Mouse (Mus musculus) testis, adult 2 months (tissue): ENCODE data around the gene Dnajc30. TPM values are rescaled to one million over a fixed set of nuclear protein-coding genes. Genes with fewer than 3 reads are reported as not detected.
A peak's percentile ranks its signal among the peaks of the same experiment; 100 is the strongest.

Source experiments
- H3K27ac ChIP-seq: fragments of 200-500 bp; 2 replicates; pipeline ENCODE4 v1.5.1; 2012; ENCODE audit warnings: low read depth, low read length; ENCODE audit not compliant: control insufficient read depth, insufficient read depth
- H3K27me3 ChIP-seq: fragments of 200-500 bp; 2 replicates; pipeline ENCODE4 v1.6.1; 2012; ENCODE audit warnings: mild to moderate bottlenecking, low read length, moderate library complexity; ENCODE audit not compliant: control insufficient read depth, insufficient read depth
- H3K36me3 ChIP-seq: fragments of 200-500 bp; 2 replicates; pipeline ENCODE4 v1.6.1; 2012; ENCODE audit warnings: mild to moderate bottlenecking, low read length; ENCODE audit not compliant: control insufficient read depth, insufficient read depth
- H3K4me1 ChIP-seq: fragments of 200-500 bp; 2 replicates; pipeline ENCODE4 v1.6.1; 2012; ENCODE audit warnings: low read length; ENCODE audit not compliant: control insufficient read depth, insufficient read depth
- H3K4me3 ChIP-seq: fragments of 200-500 bp; 2 replicates; pipeline ENCODE4 v1.5.1; 2012; ENCODE audit warnings: low read depth, mild to moderate bottlenecking, low read length, moderate library complexity, mixed read lengths; ENCODE audit not compliant: control insufficient read depth
- CTCF ChIP-seq: fragments of 200-500 bp; IDR thresholded peaks from 2 replicates; pipeline ENCODE4 v1.5.1; 2012; ENCODE audit warnings: low read depth, mild to moderate bottlenecking, inconsistent platforms, low read length, moderate library complexity; ENCODE audit not compliant: control insufficient read depth, insufficient read depth, insufficient replicate concordance
- POLR2A ChIP-seq: fragments of 200-500 bp; IDR thresholded peaks from 2 replicates; pipeline ENCODE4 v1.6.1; 2012; ENCODE audit warnings: low read depth, mild to moderate bottlenecking, inconsistent platforms, low read length, moderate library complexity; ENCODE audit not compliant: control insufficient read depth
- polyA plus RNA-seq: library from polyadenylated mRNA; depleted of rRNA; stranded (reverse); fragments of >200 nt; gene quantifications from 2 replicates; pipeline ENCODE4 v1.2.3, GENCODE M21; 2012; rRNA removed

The Dnajc30 gene
- 23.4 TPM in 2 replicates for polyA plus RNA-seq

- Histone ChIP-seq H3K4me3 (peak within 1 kb of the TSS; percentile 98), H3K36me3 (peaks cover 4% of the 10 kb centered on the region; the same call in 1 of the 2 replicates)
Observed at GRCm38 (mm10) chr5:135063629-135064381, at the start of gene Dnajc30. Dnajc30 (plus strand) TSS chr5:135064202.

GRCm38 (mm10) chr5:135015497-135015896 is 48.5 kb upstream of the Dnajc30 start:
- Histone ChIP-seq H3K36me3 (no peaks in the 10 kb centered on the region), H3K4me3 (no peak overlapping the region), H3K27me3 (no peaks in the 10 kb centered on the region), H3K4me1 (no peaks in the 10 kb centered on the region; the same call in none of the 2 replicates), H3K27ac (no peak overlapping the region)
- peak; percentile 99 for TF ChIP-seq CTCF
- no peak for TF ChIP-seq POLR2A

More at GRCm38 (mm10) chr5:135063629-135064381, at the start of gene Dnajc30:
- Histone ChIP-seq H3K27ac (peak within 1 kb of the TSS; percentile 80), H3K4me1 (peaks cover 2% of the 10 kb centered on the region), H3K27me3 (no peaks in the 10 kb centered on the region)
- no peak for TF ChIP-seq CTCF
- TF ChIP-seq POLR2A: peak; percentile 91

GRCm38 (mm10) chr5:135016224-135016759 is 47.7 kb upstream of the Dnajc30 start:
- Histone ChIP-seq H3K27me3 (no peaks in the 10 kb centered on the region), H3K27ac (peak overlapping the region; percentile 48; the same call in 1 of the 2 replicates), H3K36me3 (no peaks in the 10 kb centered on the region), H3K4me1 (no peaks in the 10 kb centered on the region; the same call in none of the 2 replicates), H3K4me3 (no peak overlapping the region)
- TF ChIP-seq POLR2A (no peak), CTCF (no peak)

GRCm38 (mm10) chr5:135021814-135022213 is 42.2 kb upstream of the Dnajc30 start:
- peaks cover 11% of the 10 kb centered on the region for H3K4me1 ChIP-seq
- no peak overlapping the region for H3K27ac ChIP-seq
- no peak overlapping the region for H3K4me3 ChIP-seq
- TF ChIP-seq POLR2A: no peak
- no peak for TF ChIP-seq CTCF
- H3K36me3 ChIP-seq: no peaks in the 10 kb centered on the region
- no peaks in the 10 kb centered on the region; the same call in 1 of the 2 replicates for H3K27me3 ChIP-seq

GRCm38 (mm10) chr5:135023344-135024173 is 40.4 kb upstream of the Dnajc30 start, which contains the start of gene Stx1a:
Stx1a (plus strand) TSS chr5:135023482.
- Histone ChIP-seq H3K27me3 (no peaks in the 10 kb centered on the region; the same call in 1 of the 2 replicates), H3K4me1 (peaks cover 16% of the 10 kb centered on the region), H3K27ac (peak within 1 kb of the TSS; percentile 51), H3K4me3 (peak within 1 kb of the TSS; percentile 88), H3K36me3 (no peaks in the 10 kb centered on the region)
- TF ChIP-seq CTCF (no peak), POLR2A (peak; percentile 45)

GRCm38 (mm10) chr5:135024665-135025224 is 39.3 kb upstream of the Dnajc30 start:
- TF ChIP-seq CTCF (no peak), POLR2A (no peak)
- Histone ChIP-seq H3K27me3 (no peaks in the 10 kb centered on the region; the same call in 1 of the 2 replicates), H3K27ac (no peak overlapping the region), H3K4me1 (peaks cover 26% of the 10 kb centered on the region), H3K36me3 (no peaks in the 10 kb centered on the region), H3K4me3 (no peak overlapping the region)
